In the genomic region with DNA sequence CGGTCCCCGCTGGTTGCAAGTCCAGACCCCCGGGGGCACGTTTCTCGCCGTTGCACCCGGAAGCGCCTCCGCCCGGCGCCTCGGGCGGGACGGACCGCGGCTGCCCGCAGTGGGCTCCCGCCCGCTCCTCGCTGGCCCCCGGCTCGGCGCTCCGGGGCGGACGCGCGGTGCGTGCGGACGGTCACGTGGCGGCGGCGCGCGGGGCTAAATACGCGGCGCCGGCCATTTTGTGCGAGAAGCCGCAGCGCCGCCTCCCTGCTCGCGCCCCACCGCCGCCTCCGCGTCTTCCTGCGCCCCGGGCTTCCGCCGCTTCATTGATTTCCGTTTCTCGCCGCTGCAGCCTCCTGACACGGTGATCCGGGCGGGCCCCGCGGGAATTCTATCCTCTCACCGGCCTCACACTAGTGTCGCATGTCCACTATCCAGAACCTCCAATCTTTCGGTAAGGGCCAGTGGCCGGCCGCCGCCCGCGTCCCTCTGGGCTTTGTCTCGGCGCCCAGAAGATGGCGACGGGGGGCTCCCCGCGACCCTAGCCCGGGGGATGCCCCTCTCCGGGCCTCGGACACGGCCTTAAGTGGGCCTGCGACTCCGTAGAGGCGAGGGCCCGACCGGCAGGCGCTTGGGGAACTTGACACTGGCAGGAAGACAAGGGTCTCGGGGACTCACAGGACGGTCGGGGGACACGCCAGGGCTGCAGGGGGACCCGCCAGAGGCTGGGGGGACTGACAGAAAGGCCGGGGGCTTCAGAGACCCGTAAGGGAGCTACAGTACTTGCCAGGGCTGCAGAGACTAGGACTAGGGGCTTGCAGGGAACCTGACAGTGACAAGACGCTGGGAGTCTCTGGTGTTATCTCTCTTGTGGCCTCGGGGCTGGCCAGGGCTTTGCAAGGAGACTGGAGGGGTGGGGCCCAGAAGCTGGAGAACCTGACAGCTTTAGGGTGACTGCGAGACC, we compare ENCODE assay signal across 8 mouse cellular contexts. TPM values are rescaled to one million over a fixed set of nuclear protein-coding genes. Genes with fewer than 3 reads are reported as not detected.
DNase-seq lines count a peak whose midpoint lies in the region; ATAC-seq and TF ChIP-seq lines count a peak whose summit lies in the region.

No protein-coding gene starts in this region.

- peak overlapping the region; percentile 93 for H3K27ac ChIP-seq in forebrain, embryonic 14.5 days (ENCODE audit: low read depth, low read length)
- peak overlapping the region; percentile 91 for H3K27ac ChIP-seq in neural tube, embryonic 15.5 days (replicated peaks)

- H3K27me3 ChIP-seq in E14TG2a.4 (ENCODE audit: insufficient read depth, low read length), result peaks cover 12% of the 10 kb centered on the region
- H3K27me3 ChIP-seq in forebrain, embryonic 14.5 days (replicated peaks; ENCODE audit: control insufficient read depth, insufficient read depth, low read length), result no peaks in the 10 kb centered on the region
- H3K27me3 ChIP-seq in neural tube, embryonic 15.5 days (replicated peaks), result no peaks in the 10 kb centered on the region

- peak overlapping the region; percentile 100 for H3K9ac ChIP-seq in forebrain, embryonic 14.5 days (ENCODE audit: low read length)
- peak overlapping the region; percentile 98 for H3K9ac ChIP-seq in neural tube, embryonic 15.5 days (replicated peaks)

- intact Hi-C loops in heart, postnatal 25 days (cut with DNase I), result loop anchor here (10.0 kb wide), 1 partner anchor 892 kb away; no protein-coding TSS in a partner anchor

- H3K4me1 ChIP-seq in E14TG2a.4 (replicated peaks; ENCODE audit: low read depth, low read length), result peaks cover 16% of the 10 kb centered on the region
- H3K4me1 ChIP-seq in forebrain, embryonic 14.5 days (ENCODE audit: control insufficient read depth, insufficient read depth, low read length), result 0 out of 2 replicates have a peak, but pooled peaks cover 7% of the 10 kb centered on the region
- H3K4me1 ChIP-seq in neural tube, embryonic 15.5 days, result peaks cover 24% of the 10 kb centered on the region

- peak overlapping the region; percentile 97 for H3K4me3 ChIP-seq in E14TG2a.4 (replicated peaks; ENCODE audit: low read length)
- H3K4me3 ChIP-seq in forebrain, embryonic 14.5 days (ENCODE audit: low read depth, low read length), result peak overlapping the region; percentile 100
- peak overlapping the region; percentile 95 for H3K4me3 ChIP-seq in neural tube, embryonic 15.5 days (replicated peaks)

- peaks cover 28% of the 10 kb centered on the region for H3K36me3 ChIP-seq in E14TG2a.4 (ENCODE audit: insufficient read depth, low read length)
- peaks cover 26% of the 10 kb centered on the region for H3K36me3 ChIP-seq in forebrain, embryonic 14.5 days (ENCODE audit: control insufficient read depth, insufficient read depth, low read length)
- peaks cover 20% of the 10 kb centered on the region for H3K36me3 ChIP-seq in neural tube, embryonic 15.5 days

- peak overlapping the region; percentile 79 for H3K4me2 ChIP-seq in forebrain, embryonic 14.5 days (ENCODE audit: low read length)
- peak overlapping the region; percentile 83 for H3K4me2 ChIP-seq in neural tube, embryonic 15.5 days

- DNase-seq in forebrain, embryonic 14.5 days (ENCODE audit: low spot score), result peak; percentile 91
- DNase-seq in heart, postnatal 25 days (ENCODE audit: low spot score), result peak; percentile 60
- peak; percentile 73 to 83 for DNase-seq in layer of hippocampus, adult 18-20 months (ENCODE audit: low spot score in 2 of 2)
- DNase-seq in lung, adult 18-20 months, result peak; percentile 72 to 75
- peak; percentile 87 for DNase-seq in testis, postnatal 14 days (ENCODE audit: low spot score)

- ATAC-seq in cerebellum, adult (ENCODE audit: insufficient number of reproducible peaks, low FRiP score, low TSS enrichment), result peak; percentile 82
- peak; percentile 86 for ATAC-seq in forebrain, embryonic 14.5 days
- ATAC-seq in neural tube, embryonic 15.5 days (ENCODE audit: low FRiP score), result peak; percentile 91

- TF ChIP-seq CTCF in E14TG2a.4 (conservative IDR thresholded peaks at IDR 0.05; ENCODE audit: low read length), result no peak

- no peaks in the 10 kb centered on the region for H3K9me3 ChIP-seq in E14TG2a.4 (ENCODE audit: low read length)
- no peaks in the 10 kb centered on the region for H3K9me3 ChIP-seq in forebrain, embryonic 14.5 days (replicated peaks; ENCODE audit: control insufficient read depth, low read length)
- no peaks in the 10 kb centered on the region for H3K9me3 ChIP-seq in neural tube, embryonic 15.5 days (replicated peaks)

- WGBS in forebrain, embryonic 14.5 days, result 1% methylated on average over 93 of the region's 97 CpGs
- under 1% methylated on average over 53 of the region's 97 CpGs for WGBS in neural tube, embryonic 15.5 days

RNA-seq across cellular contexts. Expression of gene Eif1b, which starts 0.6 kb away (rescaled TPM):
- polyA plus RNA-seq in forebrain, embryonic 14.5 days (2014; fragmentation: Nextera tagmentation; extraction: Ambion mirVana), result 454 and 479 TPM in 2 replicates
- total RNA-seq in heart, postnatal 25 days (2021), result 10 to 100 TPM; 58.2 to 65.9 TPM
- total RNA-seq in layer of hippocampus, adult 18-20 months (2021), result 100 to 1,000 TPM; 198 to 214 TPM
- 297 and 338 TPM in 2 replicates for polyA plus RNA-seq in neural tube, embryonic 15.5 days (2015; fragmentation: Nextera tagmentation; extraction: Ambion mirVana)

RNA-seq across cellular contexts. Expression of gene Entpd3, which starts 46.9 kb away (rescaled TPM):
- 1.1 and 1.5 TPM in 2 replicates for polyA plus RNA-seq in forebrain, embryonic 14.5 days (2014; fragmentation: Nextera tagmentation; extraction: Ambion mirVana)
- not detected for total RNA-seq in heart, postnatal 25 days (2021)
- total RNA-seq in layer of hippocampus, adult 18-20 months (2021), result 1 to 10 TPM; 6.6 to 8.7 TPM
- polyA plus RNA-seq in neural tube, embryonic 15.5 days (2015; fragmentation: Nextera tagmentation; extraction: Ambion mirVana), result 4.8 and 5.0 TPM in 2 replicates

Comparison
In these comparisons a context has a peak if more than half of its experiments do, and no peak if none do; other contexts are left out.
1. Peak in every context shown above with its lines: DNase-seq, ATAC-seq, H3K4me3 ChIP-seq and H3K27ac ChIP-seq.
2. RNA of gene Entpd3, which starts 46.9 kb away (total RNA-seq): 6.6 to 8.7 TPM in layer of hippocampus, adult 18-20 months; not detected in heart, postnatal 25 days; every median in the first group is over 4 times any median in the second.